Mouse (Mus musculus): ENCODE measurements around the gene Pcf11.

The Pcf11 gene

DNA sequence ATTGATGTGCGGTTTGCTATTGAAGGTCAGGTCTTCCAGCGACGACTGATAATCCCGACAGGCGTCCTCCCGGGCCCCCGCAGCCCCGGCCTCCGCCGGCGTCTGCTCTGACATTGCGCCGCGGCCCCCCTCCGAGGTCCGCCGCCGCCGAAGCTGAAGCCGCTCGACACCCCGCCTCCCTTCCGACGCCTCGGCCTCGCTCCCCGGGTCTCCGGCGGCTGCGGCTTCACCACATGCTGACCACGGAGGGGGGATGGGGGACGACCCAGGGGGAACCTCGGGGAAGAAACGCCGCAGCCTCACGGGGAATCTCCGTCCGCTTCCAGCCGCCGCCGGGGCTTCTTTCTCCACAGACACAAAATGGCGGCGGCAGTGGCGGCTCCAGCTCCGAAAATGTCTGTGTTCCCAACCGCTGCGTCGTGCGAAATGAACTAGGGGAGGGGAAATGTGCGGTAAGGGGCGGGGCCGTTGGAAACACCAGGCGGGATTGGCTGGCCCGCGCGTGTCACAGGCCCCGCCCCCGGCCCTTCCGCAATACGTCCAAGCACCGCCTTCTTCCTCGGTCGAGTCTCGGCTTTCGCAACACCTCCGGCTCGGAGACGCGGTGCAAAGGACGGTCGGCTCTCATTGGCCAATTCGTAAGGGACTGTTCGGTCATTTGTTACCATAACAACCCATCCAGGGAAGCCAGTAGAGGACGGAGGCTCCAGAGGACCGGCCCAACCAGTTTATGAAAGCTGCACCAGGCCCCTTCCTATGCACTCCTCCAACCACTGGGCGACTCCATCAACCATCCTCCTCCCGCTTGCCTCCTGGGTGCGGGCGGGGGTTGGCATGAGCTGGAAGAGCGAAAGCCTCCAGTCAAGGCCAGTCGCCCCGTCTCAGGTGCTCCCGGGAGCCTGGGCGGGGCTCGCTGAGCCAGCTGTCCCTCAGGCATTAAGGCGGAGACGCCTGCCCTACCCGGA is at the start of gene Pcf11:
TSS of gene Pcf11 (minus strand) at position 428 of the 965 bp plus-strand sequence.
- peak; percentile 98 to 99 for DNase-seq (ENCODE audit: low spot score in 2 of 2)

DNA sequence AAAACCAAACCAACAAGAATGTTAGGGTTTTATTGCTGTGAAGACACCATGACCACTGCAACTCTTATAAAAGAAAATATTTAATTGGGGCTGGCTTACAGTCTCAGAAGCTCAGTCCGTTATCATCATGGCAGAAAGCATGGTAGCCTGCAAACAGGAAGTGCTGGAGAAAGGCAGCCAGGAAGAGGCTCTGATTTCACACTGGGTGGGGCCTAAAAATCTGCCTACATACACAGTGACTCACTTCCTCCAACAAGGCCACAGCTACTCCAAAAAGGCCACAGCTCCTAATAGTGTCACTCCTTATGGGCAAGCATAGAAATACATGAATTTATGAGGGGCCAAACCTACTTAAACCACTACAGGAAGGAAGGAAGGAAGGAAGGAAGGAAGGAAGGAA is 45.3 kb upstream of the Pcf11 start:
- no peak for DNase-seq (ENCODE audit: low spot score in 2 of 2)

DNA sequence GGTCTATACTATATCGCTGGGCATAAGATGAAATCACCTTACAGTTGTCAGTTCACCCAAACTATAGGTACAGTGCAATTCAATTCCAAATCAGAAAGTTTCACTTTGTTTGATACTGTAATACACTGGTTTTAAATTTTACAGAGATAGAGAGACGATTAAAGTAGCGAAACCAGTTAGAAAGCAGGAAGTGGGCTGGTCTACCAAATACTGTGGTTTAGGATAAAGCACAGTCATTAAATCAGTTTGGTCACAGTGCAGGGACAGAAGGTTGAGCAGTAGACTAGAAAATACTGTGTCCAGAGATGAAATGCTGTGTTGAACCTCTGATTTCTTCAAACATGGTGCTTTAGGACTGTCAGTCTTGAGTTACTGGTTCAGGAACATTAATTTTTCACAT is 41.9 kb upstream of the Pcf11 start:
- DNase-seq (ENCODE audit: low spot score in 2 of 2), result no peak

DNA sequence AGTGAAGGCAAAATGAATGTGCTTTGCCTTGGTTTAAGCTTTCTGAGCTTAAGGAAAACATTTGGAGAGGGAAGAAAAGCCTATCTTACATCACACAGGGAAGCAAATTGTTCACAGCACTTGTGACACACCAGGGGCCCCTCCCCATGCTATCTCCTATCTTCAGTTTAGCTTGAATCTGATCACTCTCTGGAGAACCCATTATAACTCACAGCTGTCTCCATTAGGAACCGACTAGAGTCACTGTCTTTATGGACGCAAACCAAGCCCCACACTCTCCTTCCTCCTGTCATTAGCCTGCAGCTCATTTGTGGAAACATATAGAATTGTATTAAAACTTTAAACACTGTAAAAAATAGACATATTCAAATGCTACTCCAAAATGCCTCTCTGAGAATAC is 39.8 kb upstream of the Pcf11 start:
- DNase-seq (ENCODE audit: low spot score in 2 of 2), result no peak

DNA sequence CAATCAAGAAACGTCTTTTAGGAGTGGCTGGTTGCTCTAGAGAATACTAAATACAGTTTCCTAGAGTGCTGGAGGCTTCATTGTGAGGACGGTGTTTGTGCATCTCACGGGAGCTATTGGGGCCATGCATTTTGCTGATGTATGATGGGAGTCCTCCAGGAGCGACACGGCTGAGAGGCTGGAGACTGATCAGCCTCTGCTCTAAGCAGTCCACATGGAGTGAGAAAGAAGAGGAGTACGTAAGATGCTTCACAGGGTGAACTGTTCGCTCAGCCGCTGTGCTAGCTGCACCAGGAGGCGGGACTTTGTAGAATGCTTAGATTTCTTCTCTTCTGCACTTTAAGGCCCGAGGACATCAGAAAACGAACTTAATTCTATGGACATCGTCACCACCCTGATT is 37.0 kb upstream of the Pcf11 start:
- DNase-seq (ENCODE audit: low spot score in 2 of 2), result no peak

DNA sequence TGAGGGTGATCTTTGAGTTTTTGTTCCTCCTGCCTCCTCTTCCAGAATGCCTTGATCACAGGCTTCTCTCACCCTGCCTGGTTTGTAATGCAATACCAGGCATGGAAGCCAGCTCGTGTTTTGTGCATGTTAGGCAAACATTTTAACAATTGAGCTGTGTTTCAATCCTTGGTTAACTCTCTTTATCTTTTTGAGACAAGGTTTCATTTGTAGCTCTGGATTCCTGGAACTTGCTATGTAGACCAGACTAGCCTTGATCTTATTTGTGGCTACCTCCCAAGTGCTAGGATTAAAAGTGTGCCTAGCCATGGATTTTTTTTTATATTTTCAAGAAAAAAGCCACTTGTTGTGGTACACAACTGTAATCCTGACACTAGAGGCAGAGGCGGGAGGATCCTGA is 35.8 kb upstream of the Pcf11 start:
- DNase-seq (ENCODE audit: low spot score in 2 of 2), result no peak

DNA sequence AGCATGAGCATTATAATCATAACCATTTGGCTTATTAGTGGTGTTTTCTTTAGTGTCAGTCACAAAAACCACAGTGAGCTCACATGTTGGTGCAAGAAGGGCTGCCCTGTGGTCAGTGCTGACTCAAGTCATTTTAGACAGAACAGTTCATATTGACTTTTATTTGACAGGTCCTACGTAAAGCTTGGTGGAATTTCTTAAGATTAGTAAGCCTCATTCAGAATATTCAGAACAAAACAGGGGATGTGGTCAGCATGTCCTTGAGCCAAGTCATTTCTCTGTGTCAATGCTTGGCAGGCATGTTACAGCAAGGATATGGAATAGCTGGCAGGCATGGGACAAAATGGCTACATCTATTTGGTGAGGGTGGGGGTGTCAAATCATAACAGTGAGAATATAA is 33.9 kb upstream of the Pcf11 start:
- DNase-seq (ENCODE audit: low spot score in 2 of 2), result no peak

DNA sequence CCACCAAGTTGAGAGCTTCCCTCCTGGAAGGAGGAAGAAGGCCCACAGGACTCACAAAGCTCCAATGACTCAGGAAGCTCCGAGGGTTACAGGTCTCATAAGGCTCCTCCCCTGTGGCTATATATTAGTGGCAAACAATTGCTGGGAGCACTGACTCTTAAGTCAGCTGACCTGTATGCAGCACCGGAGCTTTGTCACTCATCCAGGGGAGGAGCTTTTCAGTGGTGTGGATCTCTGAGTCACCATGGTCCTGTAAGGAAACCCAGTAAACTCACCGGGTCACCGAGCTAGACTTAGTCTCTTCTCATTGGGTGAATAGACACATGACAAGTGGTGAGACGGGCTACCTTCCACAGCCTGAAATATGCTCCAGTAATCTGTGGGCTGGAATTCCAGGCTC is 29.0 kb upstream of the Pcf11 start:
- DNase-seq (ENCODE audit: low spot score in 2 of 2), result no peak

DNA sequence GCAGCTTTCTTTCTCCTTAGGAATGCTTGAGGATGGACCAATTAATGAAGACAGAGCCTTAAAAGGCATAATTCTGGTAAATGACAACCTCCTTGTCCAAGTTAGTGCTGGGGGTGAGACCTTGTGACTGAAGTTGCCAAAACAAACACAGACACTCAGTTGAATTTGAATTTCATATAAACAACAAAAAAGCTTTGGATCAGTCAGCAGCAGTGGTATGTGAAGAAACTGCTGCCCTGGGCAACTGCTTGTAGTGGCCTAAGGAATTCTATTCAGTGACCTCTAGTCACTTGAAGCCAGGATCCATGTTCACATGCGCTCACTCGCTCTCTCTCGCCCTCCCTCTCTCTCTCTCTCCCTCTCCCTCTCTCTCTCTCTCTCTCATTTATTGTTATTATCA is 26.7 kb upstream of the Pcf11 start:
- DNase-seq (ENCODE audit: low spot score in 2 of 2), result no peak

DNA sequence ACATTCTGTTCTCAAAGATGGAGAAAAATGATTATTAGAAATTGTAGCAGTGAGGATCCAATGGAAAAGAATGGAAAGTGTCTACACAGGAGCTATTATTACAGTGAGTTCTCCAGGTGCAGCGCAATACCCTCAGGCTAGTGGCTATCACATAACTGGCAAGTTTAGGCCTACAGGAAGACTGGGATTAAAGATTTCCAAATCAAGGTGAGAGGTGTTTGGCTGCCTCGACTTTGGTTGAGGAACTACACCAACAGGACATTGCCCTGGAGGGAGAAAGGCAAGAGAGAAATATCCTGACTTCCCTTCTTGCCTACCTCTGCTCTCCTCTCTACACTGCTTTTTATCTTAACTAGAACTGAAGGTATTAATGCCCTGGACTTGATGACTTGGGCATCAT is 19.4 kb upstream of the Pcf11 start:
- DNase-seq (ENCODE audit: low spot score in 2 of 2), result no peak

DNA sequence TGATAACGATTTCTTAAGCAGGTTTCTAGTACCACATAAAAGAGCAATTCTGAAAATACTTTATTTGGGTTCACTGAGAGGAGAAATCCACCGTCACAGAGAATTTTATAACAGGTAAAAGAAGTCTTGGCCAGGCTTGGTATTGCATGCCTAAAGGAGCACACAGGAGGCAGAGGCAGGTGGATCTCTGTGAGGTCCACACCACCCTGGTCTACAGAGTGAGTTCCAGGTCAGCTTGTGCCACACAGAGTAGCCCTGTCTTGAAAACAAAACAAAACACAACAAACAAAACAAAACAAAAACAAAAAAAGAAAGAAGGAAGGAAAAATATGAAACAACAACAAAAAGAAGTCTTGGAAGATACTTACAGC is 18.6 kb upstream of the Pcf11 start:
- no peak for DNase-seq (ENCODE audit: low spot score in 2 of 2)

DNA sequence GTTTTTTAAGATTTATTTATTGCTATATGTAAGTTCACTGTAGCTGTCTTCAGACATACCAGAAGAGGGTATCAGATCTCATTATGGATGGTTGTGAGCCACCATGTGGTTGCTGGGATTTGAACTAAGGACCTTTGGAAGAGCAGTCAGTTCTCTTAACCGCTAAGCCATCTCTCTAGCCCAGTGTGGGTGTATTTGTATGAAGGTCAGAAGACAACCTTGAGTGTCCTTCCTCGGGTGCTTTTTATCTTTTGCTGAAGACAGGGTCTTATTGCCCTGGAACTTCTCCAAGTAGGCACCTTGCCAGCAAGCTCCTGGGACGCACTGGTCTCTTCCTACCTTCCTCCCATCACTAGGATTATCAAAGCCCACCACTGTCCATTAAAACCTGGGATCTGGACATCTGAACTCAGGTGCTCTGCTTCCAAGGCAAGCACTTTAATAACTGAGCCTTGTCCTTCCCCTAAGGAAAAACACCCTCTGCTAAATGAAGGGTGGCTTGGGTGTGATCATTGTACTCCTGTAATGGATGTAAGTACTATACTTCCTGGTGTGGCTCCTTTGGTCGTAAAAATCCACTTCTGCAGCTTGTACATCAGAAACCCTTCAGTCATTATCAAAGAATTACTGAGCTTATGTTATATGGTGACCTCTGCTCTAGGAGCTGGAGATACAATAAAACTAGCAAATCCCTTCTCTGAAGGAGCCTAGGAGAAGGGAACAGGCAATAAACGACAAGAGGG is 18.0 kb upstream of the Pcf11 start:
- no peak for DNase-seq (ENCODE audit: low spot score in 2 of 2)

DNA sequence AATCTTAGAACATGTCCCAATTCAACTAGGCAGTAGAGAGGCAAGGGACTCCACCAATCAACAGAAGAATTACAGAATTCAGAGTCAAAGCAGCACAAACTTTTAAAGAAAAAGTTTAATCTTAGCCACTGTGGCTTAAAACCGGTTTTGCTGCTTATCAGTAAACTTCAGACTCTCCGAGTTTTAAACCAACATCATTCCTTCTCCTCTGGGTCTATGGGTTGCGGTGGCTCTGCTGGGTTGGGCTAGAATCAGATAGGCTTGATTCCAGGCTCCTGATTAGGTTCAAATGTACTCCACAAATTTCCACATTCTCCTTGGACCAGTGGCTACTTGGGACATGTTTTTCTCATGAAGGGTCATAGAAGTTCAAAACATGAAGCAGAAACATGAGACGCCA is 7.6 kb upstream of the Pcf11 start:
- DNase-seq (ENCODE audit: low spot score in 2 of 2), result no peak

DNA sequence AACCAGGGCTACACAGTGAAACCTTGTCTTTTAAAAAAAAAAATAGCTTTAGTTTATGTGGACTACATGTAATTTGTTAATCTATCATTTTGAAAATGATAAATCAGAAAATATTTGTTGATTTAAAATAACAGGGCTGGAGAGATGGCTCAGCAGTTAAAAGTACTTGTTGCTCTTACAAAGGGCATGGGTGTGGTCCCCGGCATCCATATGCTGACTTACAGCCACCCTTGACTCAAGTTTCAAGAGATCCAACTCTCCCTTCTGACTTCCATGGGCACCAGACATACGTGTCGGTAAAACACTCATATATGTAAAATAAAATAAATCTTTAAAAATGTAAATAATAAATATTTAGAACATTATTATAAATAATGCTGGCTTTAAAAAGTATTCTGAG is 5.4 kb upstream of the Pcf11 start:
- DNase-seq (ENCODE audit: low spot score in 2 of 2), result no peak

DNA sequence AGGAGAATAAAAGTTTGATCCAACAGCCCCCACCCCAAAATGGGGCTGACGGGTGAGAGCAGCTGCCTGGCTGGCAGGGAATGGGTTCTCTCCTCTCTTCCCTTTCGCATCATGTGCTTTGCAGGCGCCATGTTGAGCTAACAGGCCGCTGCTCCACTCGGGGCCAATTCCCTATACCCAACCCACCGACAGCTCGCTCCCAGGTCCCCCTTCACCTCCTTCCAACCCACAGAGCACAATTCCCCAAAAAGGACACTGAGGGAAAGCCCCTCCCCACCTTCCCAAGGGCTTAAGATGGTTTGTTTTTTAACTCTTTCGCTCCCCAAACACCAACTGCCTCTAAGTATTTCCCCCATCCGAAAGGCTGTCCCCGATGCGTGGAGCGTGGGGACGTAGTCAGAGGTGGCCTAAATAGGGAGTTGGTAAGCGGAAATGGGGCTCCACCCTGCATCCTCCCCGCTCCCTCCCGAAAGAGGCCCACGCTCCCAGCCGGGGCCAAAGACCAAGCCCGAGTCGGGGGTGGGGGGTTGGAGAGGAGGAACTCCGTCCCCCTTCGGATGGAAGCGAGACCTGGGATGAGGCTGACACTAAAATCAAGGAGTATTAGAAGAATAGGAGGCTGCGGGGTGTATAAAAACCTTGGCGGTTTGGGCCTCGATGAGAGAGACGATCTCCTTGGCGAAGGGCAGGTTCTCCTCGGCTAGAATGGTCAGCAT is 785 bp downstream of the Pcf11 start:
- peak; percentile 72 to 74 for DNase-seq (ENCODE audit: low spot score in 2 of 2)

DNA sequence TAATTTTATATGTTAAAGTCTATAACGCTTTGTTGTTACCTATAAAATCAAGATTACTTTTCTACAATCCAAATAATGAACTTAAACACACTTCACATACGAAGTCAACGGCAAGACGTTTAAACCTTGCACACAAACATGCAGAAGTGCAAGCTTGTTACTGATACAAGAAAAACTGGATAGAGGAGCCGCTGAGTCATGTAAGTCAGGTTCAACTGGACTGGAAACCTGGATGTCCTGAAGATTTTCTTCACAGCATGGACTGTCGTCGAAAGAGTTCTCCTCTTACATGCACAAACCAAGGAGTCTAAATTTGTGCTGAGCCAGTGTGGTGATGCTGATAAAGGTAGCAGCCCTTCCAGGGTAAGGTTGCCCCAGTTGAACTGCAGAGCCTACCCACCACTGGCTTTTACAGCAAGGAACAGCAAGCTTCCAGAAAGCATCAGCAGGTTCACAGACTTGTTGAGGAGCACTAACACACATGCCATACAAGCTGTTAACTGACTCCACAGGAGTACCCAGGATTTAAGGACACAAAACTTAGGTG is 3.4 kb downstream of the Pcf11 start:
- DNase-seq (ENCODE audit: low spot score in 2 of 2), result no peak

DNA sequence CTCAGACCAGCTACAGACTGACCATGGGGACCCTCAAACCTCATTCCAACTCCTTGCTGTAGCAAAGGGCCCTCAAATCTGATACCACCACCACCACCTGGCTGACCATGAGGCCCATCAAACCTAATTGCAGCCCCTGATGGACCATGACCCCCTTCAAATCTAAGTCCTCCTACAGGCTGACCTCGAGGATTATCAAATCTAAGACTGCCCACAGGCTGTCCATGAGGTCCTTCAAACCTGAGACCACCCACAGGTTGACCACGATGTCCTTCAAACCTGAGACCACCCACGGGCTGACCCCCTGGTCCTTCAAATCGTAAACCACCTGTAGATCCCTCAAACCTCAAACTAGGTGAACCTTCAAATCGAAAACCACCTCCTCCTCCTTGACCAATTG is 11.7 kb downstream of the Pcf11 start:
- no peak for DNase-seq (ENCODE audit: low spot score in 2 of 2)

DNA sequence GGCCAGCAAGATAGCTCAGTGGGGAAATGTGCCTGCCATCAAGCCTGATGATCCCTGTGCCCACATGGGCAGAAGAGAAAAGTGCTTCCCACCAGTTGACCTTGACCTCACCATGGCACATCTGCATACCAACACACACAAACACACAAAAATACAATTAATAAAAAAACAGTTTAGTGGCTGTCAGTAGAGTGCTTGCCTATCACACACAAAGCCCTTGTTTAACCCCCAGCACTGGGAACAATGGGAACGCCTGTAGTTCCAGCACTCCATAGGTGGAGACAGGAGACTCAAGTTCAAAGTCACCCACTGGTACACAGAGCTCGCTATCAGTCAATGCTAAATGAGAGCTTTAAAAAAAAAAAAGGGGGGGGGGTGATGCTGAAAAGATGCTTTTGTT is 13.3 kb downstream of the Pcf11 start:
- no peak for DNase-seq (ENCODE audit: low spot score in 2 of 2)

DNA sequence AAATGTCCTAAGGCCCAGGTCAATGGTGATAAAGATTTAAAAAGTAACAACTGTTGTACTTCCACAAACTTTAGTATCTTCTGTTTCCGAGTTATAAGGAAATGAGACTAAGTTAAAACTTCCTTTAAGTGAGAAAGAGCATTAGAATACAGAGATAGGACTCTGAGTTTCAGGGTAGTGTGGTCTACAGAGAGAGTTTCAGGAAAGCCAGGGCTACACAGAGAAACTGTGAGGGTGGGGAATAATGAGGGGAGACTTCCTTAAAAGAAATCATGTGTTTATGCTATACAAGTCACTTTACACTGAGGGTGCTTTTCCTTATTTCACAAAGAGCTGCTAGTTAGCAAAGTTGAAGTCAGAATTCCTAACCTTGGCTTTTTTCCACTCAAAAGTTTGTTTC is 16.4 kb downstream of the Pcf11 start:
- DNase-seq (ENCODE audit: low spot score in 2 of 2), result no peak

DNA sequence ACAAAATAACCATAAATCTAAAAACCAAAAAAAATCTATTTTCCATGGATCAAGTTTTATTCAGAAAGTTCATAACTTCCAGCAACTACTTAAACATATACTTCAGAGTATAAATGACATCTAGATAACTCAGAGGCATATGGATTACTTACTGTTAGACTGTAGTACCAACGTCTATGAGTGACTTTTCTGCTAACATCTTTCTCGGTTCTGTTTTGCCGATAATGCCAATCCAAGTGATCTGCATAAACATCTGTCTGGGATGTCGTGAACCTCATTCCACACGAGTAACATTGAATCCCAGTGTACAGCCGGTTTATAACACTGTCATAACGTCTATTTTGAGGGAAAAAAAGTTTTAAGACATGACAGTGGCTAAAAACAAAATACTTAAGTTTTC is 21.9 kb downstream of the Pcf11 start:
- DNase-seq (ENCODE audit: low spot score in 2 of 2), result no peak

DNA sequence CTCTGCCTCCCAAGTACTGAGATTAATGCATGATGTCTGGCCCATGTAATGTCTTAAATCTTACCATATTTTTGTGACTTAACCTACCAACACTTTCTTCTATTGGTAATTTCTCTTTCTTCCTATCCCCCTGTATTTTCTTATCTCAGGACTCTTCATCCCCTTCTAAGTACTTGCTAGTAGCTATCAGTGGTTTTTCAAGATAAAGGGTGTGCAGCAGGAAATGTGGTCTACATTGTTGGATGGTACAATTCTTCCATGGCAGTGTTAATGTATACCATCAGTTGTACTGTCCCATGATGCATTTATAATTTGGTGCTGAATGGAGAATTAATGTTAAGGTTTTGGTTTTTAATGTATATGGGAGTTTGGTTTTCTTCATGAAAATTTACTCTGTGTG is 27.4 kb downstream of the Pcf11 start:
- no peak for DNase-seq (ENCODE audit: low spot score in 2 of 2)

DNA sequence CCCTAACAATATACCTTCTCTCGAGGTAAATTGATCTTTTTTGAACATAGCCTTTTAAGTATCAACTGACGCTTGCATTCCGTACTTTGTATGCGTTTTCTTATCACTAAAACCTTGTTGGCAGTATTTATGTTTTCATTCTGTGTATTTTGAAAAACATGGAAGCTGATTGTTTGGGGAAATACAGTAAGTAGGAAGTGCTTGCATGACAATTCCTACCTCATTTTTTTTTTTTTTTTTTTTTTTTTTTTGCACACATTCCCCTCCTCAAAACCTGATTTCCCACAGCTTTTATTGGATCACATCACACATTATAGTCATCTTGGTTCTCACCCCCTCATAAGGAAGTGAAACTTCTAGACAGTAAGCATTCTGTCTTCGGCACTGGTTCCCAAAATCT is 31.7 kb downstream of the Pcf11 start:
- DNase-seq (ENCODE audit: low spot score in 2 of 2), result no peak
